Mouse (Mus musculus) heart, adult 2 months (tissue): Measurements from ENCODE around the gene Slc10a7. TPM values are rescaled to one million over a fixed set of nuclear protein-coding genes. Genes with fewer than 3 reads are reported as not detected.

Experiments
- DNase-seq, 2 experiments: peaks; one replicate each; pipeline ENCODE4 v3.0.0; 2021
- H3K27ac ChIP-seq: fragments of 200-600 bp; 2 replicates; pipeline ENCODE4 v1.8.1; 2022
- H3K27me3 ChIP-seq: fragments of 200-500 bp; 2 replicates; pipeline ENCODE4 v1.6.1; 2012; ENCODE audit warnings: mild to moderate bottlenecking, low read length, inconsistent platforms, mixed read lengths; ENCODE audit not compliant: control insufficient read depth, insufficient read depth
- H3K36me3 ChIP-seq: fragments of 200-500 bp; 2 replicates; pipeline ENCODE4 v1.6.1; 2012; ENCODE audit warnings: low read length, inconsistent platforms; ENCODE audit not compliant: control insufficient read depth, insufficient read depth
- H3K4me1 ChIP-seq: fragments of 200-500 bp; 2 replicates; pipeline ENCODE4 v1.6.1; 2011; ENCODE audit warnings: low read length; ENCODE audit not compliant: control insufficient read depth, insufficient read depth
- H3K4me3 ChIP-seq: fragments of 200-600 bp; 2 replicates; pipeline ENCODE4 v1.8.1; 2022
- H3K79me2 ChIP-seq: fragments of 200-500 bp; replicated peaks from 2 replicates; pipeline ENCODE4 v1.6.1; 2012; ENCODE audit warnings: mild to moderate bottlenecking, inconsistent platforms, low read length, moderate library complexity, mixed read lengths; ENCODE audit not compliant: control insufficient read depth, insufficient read depth
- H3K9ac ChIP-seq: fragments of 200-500 bp; 2 replicates; pipeline ENCODE4 v1.6.1; 2012; ENCODE audit warnings: low read depth, mild to moderate bottlenecking, control low read depth, inconsistent platforms, low read length, mixed read lengths
- CTCF ChIP-seq: fragments of 200-600 bp; IDR thresholded peaks from 2 replicates; pipeline ENCODE4 v1.8.1; 2022; ENCODE audit warnings: antibody characterized with exemption, mild to moderate bottlenecking, moderate library complexity
- EP300 ChIP-seq: fragments of 200-500 bp; IDR thresholded peaks from 2 replicates; pipeline ENCODE4 v1.6.1; 2011; ENCODE audit warnings: low read depth, low read length, control low read depth; ENCODE audit not compliant: insufficient read depth
- POLR2A ChIP-seq: fragments of 200-500 bp; IDR thresholded peaks from 2 replicates; pipeline ENCODE4 v1.6.1; 2011; ENCODE audit warnings: mild to moderate bottlenecking, low read depth, low read length, control low read depth; ENCODE audit not compliant: insufficient read depth
- WGBS: fragments of 180-500 bp; shearing (Covaris S2); methylation state at CpG from one replicate; pipeline ENCODE4 v1.1.7; 2018; 5-methylcytosine and 5-hydroxymethylcytosine counted together
- intact Hi-C: fragments of 180-260 bp; cut with DNase I; formaldehyde crosslinking; loops from one replicate; pipeline ENCODE4 v1.15.1; 2025
- long read RNA-seq: library from polyadenylated mRNA; stranded (forward); transcript quantifications from one replicate; pipeline ENCODE4 v2.0.0, GENCODE M21; 2021
- polyA plus RNA-seq: library from polyadenylated mRNA; depleted of rRNA; stranded (reverse); fragments of >200 nt; gene quantifications from 2 replicates; pipeline ENCODE4 v1.2.3, GENCODE M21; 2012; rRNA removed
- total RNA-seq, 2 experiments: library from RNA; stranded (reverse); gene quantifications; 2 replicates each; pipeline ENCODE4 v1.2.3; 2021

Gene Slc10a7
- total RNA-seq (1 to 10 TPM; 4.1 to 5.4 TPM), polyA plus RNA-seq (4.3 and 7.7 TPM in 2 replicates)
- long read RNA-seq, partial matches to known transcripts, result 0 of 2 reads
- long read RNA-seq, other reads (novel, unspliced or antisense), result 1 of 2 reads

DNA sequence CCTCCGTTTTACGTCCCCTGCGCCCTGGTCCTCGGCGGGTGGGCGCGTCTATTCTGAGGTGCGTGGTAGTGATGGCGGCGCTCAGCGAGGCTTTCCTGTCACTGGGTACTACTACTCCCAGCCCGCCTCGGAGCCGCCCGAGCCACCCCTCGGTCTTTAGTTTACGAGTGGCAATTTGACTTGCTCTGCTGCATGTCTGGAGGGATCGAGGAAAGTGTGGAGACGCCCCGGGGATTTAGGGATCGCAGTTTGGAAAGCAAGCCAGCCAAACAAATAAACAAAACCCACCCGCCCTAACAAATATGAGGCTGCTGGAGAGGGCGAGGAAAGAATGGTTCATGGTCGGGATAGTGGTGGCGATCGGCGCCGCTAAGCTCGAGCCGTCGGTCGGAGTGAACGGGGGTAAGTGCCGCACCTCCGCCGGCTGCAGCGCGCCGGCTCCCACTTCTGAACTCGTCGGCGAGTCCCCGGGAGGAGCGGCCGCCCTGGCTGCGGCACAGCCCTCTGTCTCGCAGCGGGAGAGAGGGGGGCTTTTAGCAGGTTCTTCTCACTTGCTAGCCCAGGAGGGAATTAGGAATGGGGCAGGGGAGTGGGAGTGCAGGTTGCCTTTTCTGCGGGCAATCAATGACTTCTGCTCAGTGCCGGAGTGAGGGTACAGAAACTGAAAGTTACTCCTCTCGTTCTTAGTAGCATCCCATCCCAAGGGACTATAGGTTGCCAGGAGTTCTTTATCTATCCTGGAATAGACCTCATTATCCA lies at the start of gene Slc10a7:
Gene Slc10a7, plus strand, starts transcription at position 74 of the 759 bp plus-strand sequence.
- H3K79me2 ChIP-seq, result no peaks in the 10 kb centered on the region
- peak within 1 kb of the TSS; percentile 88 for H3K4me3 ChIP-seq
- H3K27me3 ChIP-seq, result no peaks in the 10 kb centered on the region
- intact Hi-C loops, result loop anchor here (5.0 kb wide), 5 partner anchors 78 to 308 kb away; no protein-coding TSS in a partner anchor
- under 1% methylated on average over 51 of the region's 51 CpGs for WGBS
- H3K36me3 ChIP-seq, result peaks cover 6% of the 10 kb centered on the region; the same call in 1 of the 2 replicates
- peaks cover 8% of the 10 kb centered on the region for H3K4me1 ChIP-seq
- DNase-seq, result peak; percentile 86 to 89
- H3K27ac ChIP-seq, result peak within 1 kb of the TSS; percentile 92
- H3K9ac ChIP-seq, result peak within 1 kb of the TSS; percentile 92
- TF ChIP-seq CTCF, result no peak
- TF ChIP-seq POLR2A, result peak; percentile 45; the same call in 1 of the 2 replicates
- 0 out of 2 replicates have a peak, but pooled peaks have one; percentile 4 for TF ChIP-seq EP300

DNA sequence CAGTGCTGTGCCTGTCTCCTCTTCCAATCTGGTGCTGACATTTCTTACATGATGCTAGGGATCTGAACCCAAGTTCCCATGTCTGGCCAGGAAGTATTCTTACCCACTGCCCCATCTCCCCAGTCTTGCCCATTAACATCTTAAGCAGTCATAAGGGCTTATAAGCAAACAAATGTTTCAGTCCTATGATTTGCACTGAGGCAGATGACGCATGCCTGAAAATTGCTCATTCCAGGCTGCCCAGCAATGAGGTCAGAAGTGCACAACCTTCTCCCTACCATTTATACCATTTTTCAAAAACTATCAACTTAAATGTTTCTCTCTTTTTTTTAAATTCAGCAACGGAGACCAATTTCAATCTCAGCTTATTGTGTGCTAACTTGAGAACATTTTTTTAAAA lies 45.2 kb upstream of the Slc10a7 start:
- H3K27ac ChIP-seq, result no peak overlapping the region

GRCm38 (mm10) chr8:78467889-78468288 lies 41.3 kb upstream of the Slc10a7 start:
- H3K79me2 ChIP-seq, result no peaks in the 10 kb centered on the region
- no peak overlapping the region for H3K4me3 ChIP-seq
- 88% methylated on average over 2 of the region's 2 CpGs for WGBS
- no peak overlapping the region for H3K27ac ChIP-seq
- no peak overlapping the region for H3K9ac ChIP-seq
- no peaks in the 10 kb centered on the region for H3K27me3 ChIP-seq
- intact Hi-C loops, result no loop called here
- no peaks in the 10 kb centered on the region for H3K4me1 ChIP-seq
- no peak for DNase-seq
- H3K36me3 ChIP-seq, result no peaks in the 10 kb centered on the region
- TF ChIP-seq CTCF, result peak; percentile 33; the same call in 1 of the 2 replicates
- TF ChIP-seq POLR2A, result no peak

More for the DNA sequence above, 45.2 kb upstream of the Slc10a7 start:
- Histone ChIP-seq H3K79me2 (no peaks in the 10 kb centered on the region), H3K4me1 (no peaks in the 10 kb centered on the region), H3K9ac (no peak overlapping the region), H3K36me3 (no peaks in the 10 kb centered on the region), H3K4me3 (no peak overlapping the region), H3K27me3 (no peaks in the 10 kb centered on the region)
- 82% methylated on average over 2 of the region's 2 CpGs for WGBS
- DNase-seq, result no peak
- TF ChIP-seq EP300 (no peak), CTCF (no peak), POLR2A (no peak)
- intact Hi-C loops, result no loop called here

GRCm38 (mm10) chr8:78477051-78477829 lies 31.9 kb upstream of the Slc10a7 start:
- WGBS, result 37% methylated on average over 6 of the region's 6 CpGs
- no peaks in the 10 kb centered on the region for H3K4me1 ChIP-seq

GRCm38 (mm10) chr8:78489733-78490132 lies 19.4 kb upstream of the Slc10a7 start:
- no peak for DNase-seq
- Histone ChIP-seq H3K4me3 (no peak overlapping the region), H3K4me1 (no peaks in the 10 kb centered on the region), H3K36me3 (no peaks in the 10 kb centered on the region), H3K27me3 (no peaks in the 10 kb centered on the region), H3K9ac (no peak overlapping the region), H3K27ac (no peak overlapping the region), H3K79me2 (no peaks in the 10 kb centered on the region)
- intact Hi-C loops, result no loop called here
- WGBS, result 73% methylated on average over 3 of the region's 3 CpGs
- no peak for TF ChIP-seq POLR2A
- TF ChIP-seq EP300, result no peak
- TF ChIP-seq CTCF, result no peak

More at GRCm38 (mm10) chr8:78477051-78477829, 31.9 kb upstream of the Slc10a7 start:
- Histone ChIP-seq H3K79me2 (no peaks in the 10 kb centered on the region), H3K4me3 (no peak overlapping the region), H3K9ac (no peak overlapping the region), H3K36me3 (no peaks in the 10 kb centered on the region), H3K27me3 (no peaks in the 10 kb centered on the region), H3K27ac (no peak overlapping the region)
- no peak for DNase-seq
- TF ChIP-seq POLR2A, result no peak
- peak; percentile 51 for TF ChIP-seq CTCF
- intact Hi-C loops, result no loop called here
